Mouse (Mus musculus): ENCODE results near the gene Lyzl6.

- TF ChIP-seq POLR2A (IDR thresholded peaks at IDR 0.05; ENCODE audit: insufficient read depth, low read length) (no peak), EP300 (IDR thresholded peaks at IDR 0.05; ENCODE audit: insufficient read depth, low read depth, low read length) (no peak), CTCF (IDR thresholded peaks at IDR 0.05; ENCODE audit: low read depth, low read length) (no peak)
These were observed 32.1 kb downstream of the Lyzl6 start for GRCm38 (mm10) chr11:103606611-103607010.

Measured in ES-Bruce4 (cell line).